Mouse (Mus musculus) stomach, embryonic 15.5 days (tissue): ENCODE data around the gene Abca6. TPM values are rescaled to one million over a fixed set of nuclear protein-coding genes. Genes with fewer than 3 reads are reported as not detected.

ENCODE experiments used
- ATAC-seq: fragments of 200-750 bp; cut with Nextera tagmentation; 2 replicates; pipeline ENCODE4 v1.8.0; 2017; ENCODE audit warnings: low read depth, moderate number of reproducible peaks, moderate TSS enrichment; ENCODE audit not compliant: insufficient read depth, low FRiP score
- H3K27ac ChIP-seq: fragments of 300-500 bp; sonication (generic); 2 replicates; pipeline ENCODE4 v1.5.1; 2015; ENCODE audit warnings: mild to moderate bottlenecking, inconsistent platforms
- H3K27me3 ChIP-seq: fragments of 300-500 bp; sonication (generic); replicated peaks from 2 replicates; pipeline ENCODE4 v1.6.1; 2015; ENCODE audit warnings: inconsistent platforms
- H3K36me3 ChIP-seq: fragments of 300-500 bp; sonication (generic); 2 replicates; pipeline ENCODE4 v1.6.1; 2015; ENCODE audit warnings: inconsistent platforms
- H3K4me1 ChIP-seq: fragments of 300-500 bp; sonication (generic); 2 replicates; pipeline ENCODE4 v1.6.1; 2015; ENCODE audit warnings: inconsistent platforms
- H3K4me2 ChIP-seq: fragments of 300-500 bp; sonication (generic); 2 replicates; pipeline ENCODE4 v1.6.1; 2015; ENCODE audit warnings: mild to moderate bottlenecking, inconsistent platforms
- H3K4me3 ChIP-seq: fragments of 300-500 bp; sonication (generic); replicated peaks from 2 replicates; pipeline ENCODE4 v1.5.1; 2015; ENCODE audit warnings: inconsistent platforms
- H3K9ac ChIP-seq: fragments of 300-500 bp; sonication (generic); 2 replicates; pipeline ENCODE4 v1.6.1; 2015; ENCODE audit warnings: inconsistent platforms
- H3K9me3 ChIP-seq: fragments of 300-500 bp; sonication (generic); 2 replicates; pipeline ENCODE4 v1.6.1; 2016; ENCODE audit warnings: inconsistent platforms
- WGBS: fragments of 180-500 bp; shearing (Covaris S2); methylation state at CpG from one replicate; pipeline ENCODE4 v1.1.7; 2015; 5-methylcytosine and 5-hydroxymethylcytosine counted together
- polyA plus RNA-seq: library from polyadenylated mRNA; unstranded; fragments of >200 nt; fragmentation: Nextera tagmentation; extraction: Ambion mirVana; gene quantifications from 2 replicates; pipeline ENCODE4 v1.2.1, GENCODE M21; 2015

Gene Abca6
- polyA plus RNA-seq, 1 experiment from 2014 or later = 0.83 TPM

DNA sequence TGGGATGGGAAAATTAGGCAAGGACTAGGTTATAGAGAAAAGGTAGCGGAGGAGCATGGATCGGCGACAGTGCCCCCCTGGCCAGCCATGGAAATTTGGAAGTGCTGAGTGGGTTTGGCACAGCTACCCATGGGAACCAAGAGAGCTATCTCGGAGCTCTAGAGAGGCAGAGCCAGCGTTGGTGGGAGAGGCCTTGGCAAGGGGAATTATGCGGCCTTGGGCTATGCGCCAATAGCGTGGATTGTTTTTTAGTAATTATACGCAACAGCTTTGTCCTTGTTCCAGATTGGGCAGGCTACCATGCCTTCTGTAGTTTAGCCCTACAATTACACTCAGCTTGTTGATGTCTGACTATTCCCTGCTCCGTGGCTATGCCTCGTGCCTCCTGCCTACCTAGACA lies 15.2 kb upstream of the Abca6 start:
- Histone ChIP-seq H3K27me3 (no peaks in the 10 kb centered on the region), H3K4me2 (no peak overlapping the region), H3K9ac (no peak overlapping the region), H3K9me3 (no peaks in the 10 kb centered on the region), H3K36me3 (no peaks in the 10 kb centered on the region), H3K27ac (no peak overlapping the region), H3K4me3 (no peak overlapping the region), H3K4me1 (no peaks in the 10 kb centered on the region)
- WGBS = 88% methylated on average over 11 of the region's 11 CpGs
- no peak for ATAC-seq

GRCm38 (mm10) chr11:110261867-110262266 lies 10.3 kb upstream of the Abca6 start:
- 74% methylated on average over 3 of the region's 3 CpGs for WGBS

GRCm38 (mm10) chr11:110257911-110258310 lies 6.3 kb upstream of the Abca6 start:
- Histone ChIP-seq H3K4me3 (no peak overlapping the region), H3K9me3 (no peaks in the 10 kb centered on the region), H3K4me1 (no peaks in the 10 kb centered on the region), H3K4me2 (no peak overlapping the region), H3K36me3 (no peaks in the 10 kb centered on the region), H3K27me3 (no peaks in the 10 kb centered on the region), H3K9ac (no peak overlapping the region), H3K27ac (no peak overlapping the region)
- ATAC-seq = no peak
- WGBS = 70% methylated on average over 4 of the region's 4 CpGs

More at GRCm38 (mm10) chr11:110261867-110262266, 10.3 kb upstream of the Abca6 start:
- Histone ChIP-seq H3K36me3 (no peaks in the 10 kb centered on the region), H3K4me3 (no peak overlapping the region), H3K4me2 (no peak overlapping the region), H3K27me3 (no peaks in the 10 kb centered on the region), H3K27ac (no peak overlapping the region), H3K9me3 (no peaks in the 10 kb centered on the region), H3K9ac (no peak overlapping the region), H3K4me1 (no peaks in the 10 kb centered on the region)
- no peak for ATAC-seq

- no peak for ATAC-seq
- 91% methylated on average over 4 of the region's 4 CpGs for WGBS
Observed at GRCm38 (mm10) chr11:110257061-110257460, 5.5 kb upstream of the Abca6 start.

DNA sequence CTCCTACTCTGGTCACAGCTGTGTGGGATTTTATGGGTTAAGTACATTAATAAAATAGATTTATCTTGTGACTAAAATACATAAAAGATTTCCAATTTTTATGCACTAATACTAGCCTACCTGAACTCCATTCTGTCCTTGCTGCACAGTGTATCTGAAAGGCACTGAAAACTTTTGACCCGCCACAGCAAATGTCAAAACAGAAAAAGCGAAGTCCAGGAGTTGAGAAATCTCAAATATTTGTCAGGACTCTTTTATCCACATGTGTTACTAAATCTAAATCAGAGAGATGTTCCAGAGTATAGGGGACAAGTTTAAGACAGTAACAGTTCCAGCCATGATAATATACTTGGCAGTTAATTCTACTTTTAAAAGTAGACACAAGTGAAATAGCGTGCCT lies 680 bp upstream of the Abca6 start:
- WGBS = 67% methylated on average over 3 of the region's 3 CpGs
- no peak overlapping the region for H3K9ac ChIP-seq
- H3K4me2 ChIP-seq = no peak overlapping the region
- no peaks in the 10 kb centered on the region for H3K4me1 ChIP-seq
- no peak overlapping the region for H3K4me3 ChIP-seq
- no peak for ATAC-seq
- H3K27ac ChIP-seq = no peak overlapping the region
- H3K9me3 ChIP-seq = no peaks in the 10 kb centered on the region
- no peaks in the 10 kb centered on the region for H3K36me3 ChIP-seq
- no peaks in the 10 kb centered on the region for H3K27me3 ChIP-seq

More at GRCm38 (mm10) chr11:110257061-110257460, 5.5 kb upstream of the Abca6 start:
- Histone ChIP-seq H3K36me3 (no peaks in the 10 kb centered on the region), H3K4me1 (no peaks in the 10 kb centered on the region), H3K4me3 (no peak overlapping the region), H3K9me3 (no peaks in the 10 kb centered on the region), H3K27me3 (no peaks in the 10 kb centered on the region), H3K9ac (no peak overlapping the region), H3K27ac (no peak overlapping the region), H3K4me2 (no peak overlapping the region)

DNA sequence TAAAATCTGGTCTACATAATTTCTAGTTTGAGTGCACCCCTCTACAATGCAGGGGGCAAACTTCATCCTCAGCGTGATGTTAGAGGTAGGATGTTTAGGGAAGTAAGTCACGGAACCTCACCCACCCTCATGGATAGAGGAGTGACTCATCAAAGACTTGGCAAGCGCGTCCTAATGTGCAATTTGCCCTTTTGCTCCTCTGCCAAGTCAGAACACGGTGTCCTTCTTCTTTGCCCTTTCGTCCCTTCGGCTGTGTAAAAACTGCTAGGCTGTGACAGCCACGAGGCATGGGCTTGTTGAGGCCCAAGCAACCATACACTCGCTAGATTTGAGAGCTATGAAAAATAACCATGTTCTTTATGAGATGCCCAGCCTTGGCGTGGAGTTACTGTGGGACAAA lies 6.8 kb downstream of the Abca6 start:
- no peaks in the 10 kb centered on the region for H3K9me3 ChIP-seq
- WGBS = 83% methylated on average over 10 of the region's 10 CpGs
- no peaks in the 10 kb centered on the region for H3K4me1 ChIP-seq
- no peaks in the 10 kb centered on the region for H3K36me3 ChIP-seq
- no peak overlapping the region for H3K9ac ChIP-seq
- H3K4me2 ChIP-seq = no peak overlapping the region
- no peak overlapping the region for H3K4me3 ChIP-seq
- no peak overlapping the region for H3K27ac ChIP-seq
- no peak for ATAC-seq
- no peaks in the 10 kb centered on the region for H3K27me3 ChIP-seq

DNA sequence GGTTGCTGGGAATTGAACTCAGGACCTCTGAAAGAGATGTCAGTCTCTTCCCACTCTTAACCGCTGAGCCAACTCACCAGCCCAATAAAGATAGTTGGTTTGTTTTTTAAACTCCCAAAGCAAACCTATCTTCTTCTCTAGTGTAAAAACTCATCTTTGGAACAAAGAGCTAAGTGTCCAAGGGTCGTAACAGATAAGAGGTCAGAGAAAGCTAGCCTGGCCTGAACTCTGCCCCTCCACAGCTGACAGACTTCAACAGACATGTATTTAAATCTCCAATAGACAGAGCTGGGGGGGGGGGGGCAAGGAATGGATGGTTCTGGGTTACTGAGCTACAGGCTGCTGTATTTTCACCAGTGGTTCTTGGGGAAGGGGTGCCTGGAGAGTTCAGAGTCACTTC lies 14.1 kb downstream of the Abca6 start:
- no peak overlapping the region for H3K4me3 ChIP-seq
- H3K27ac ChIP-seq = no peak overlapping the region
- 77% methylated on average over 2 of the region's 2 CpGs for WGBS
- H3K36me3 ChIP-seq = no peaks in the 10 kb centered on the region
- ATAC-seq = no peak
- no peak overlapping the region for H3K9ac ChIP-seq
- H3K27me3 ChIP-seq = no peaks in the 10 kb centered on the region
- H3K9me3 ChIP-seq = no peaks in the 10 kb centered on the region
- no peak overlapping the region for H3K4me2 ChIP-seq
- H3K4me1 ChIP-seq = no peaks in the 10 kb centered on the region

- ATAC-seq = no peak
- no peak overlapping the region for H3K4me2 ChIP-seq
- H3K27me3 ChIP-seq = no peaks in the 10 kb centered on the region
- no peaks in the 10 kb centered on the region for H3K9me3 ChIP-seq
- no peak overlapping the region for H3K4me3 ChIP-seq
- H3K9ac ChIP-seq = no peak overlapping the region
- no peaks in the 10 kb centered on the region for H3K36me3 ChIP-seq
- H3K27ac ChIP-seq = no peak overlapping the region
- no peaks in the 10 kb centered on the region for H3K4me1 ChIP-seq
Observed at GRCm38 (mm10) chr11:110232975-110233374, 18.6 kb downstream of the Abca6 start.

GRCm38 (mm10) chr11:110217118-110217517 lies 34.5 kb downstream of the Abca6 start:
- Histone ChIP-seq H3K4me3 (no peak overlapping the region), H3K27ac (no peak overlapping the region), H3K4me2 (no peak overlapping the region), H3K9ac (no peak overlapping the region), H3K36me3 (no peaks in the 10 kb centered on the region), H3K9me3 (no peaks in the 10 kb centered on the region), H3K4me1 (no peaks in the 10 kb centered on the region), H3K27me3 (no peaks in the 10 kb centered on the region)
- ATAC-seq = no peak

GRCm38 (mm10) chr11:110203930-110204329 lies 47.6 kb downstream of the Abca6 start:
- H3K36me3 ChIP-seq = no peaks in the 10 kb centered on the region
- no peak overlapping the region for H3K27ac ChIP-seq
- H3K27me3 ChIP-seq = no peaks in the 10 kb centered on the region
- no peak overlapping the region for H3K4me2 ChIP-seq
- no peak overlapping the region for H3K9ac ChIP-seq
- no peak overlapping the region for H3K4me3 ChIP-seq
- no peaks in the 10 kb centered on the region for H3K9me3 ChIP-seq
- 77% methylated on average over 5 of the region's 5 CpGs for WGBS
- H3K4me1 ChIP-seq = no peaks in the 10 kb centered on the region
- no peak for ATAC-seq

GRCm38 (mm10) chr11:110198882-110199281 lies 52.7 kb downstream of the Abca6 start:
- H3K36me3 ChIP-seq = no peaks in the 10 kb centered on the region
- H3K4me1 ChIP-seq = no peaks in the 10 kb centered on the region
- H3K27ac ChIP-seq = no peak overlapping the region
- no peak overlapping the region for H3K9ac ChIP-seq
- 82% methylated on average over 3 of the region's 3 CpGs for WGBS
- no peaks in the 10 kb centered on the region for H3K27me3 ChIP-seq
- no peaks in the 10 kb centered on the region for H3K9me3 ChIP-seq
- no peak overlapping the region for H3K4me3 ChIP-seq
- no peak for ATAC-seq
- no peak overlapping the region for H3K4me2 ChIP-seq

- 73% methylated on average over 8 of the region's 8 CpGs for WGBS
- H3K27me3 ChIP-seq = no peaks in the 10 kb centered on the region
Observed at GRCm38 (mm10) chr11:110196561-110197306, 54.8 kb downstream of the Abca6 start.

DNA sequence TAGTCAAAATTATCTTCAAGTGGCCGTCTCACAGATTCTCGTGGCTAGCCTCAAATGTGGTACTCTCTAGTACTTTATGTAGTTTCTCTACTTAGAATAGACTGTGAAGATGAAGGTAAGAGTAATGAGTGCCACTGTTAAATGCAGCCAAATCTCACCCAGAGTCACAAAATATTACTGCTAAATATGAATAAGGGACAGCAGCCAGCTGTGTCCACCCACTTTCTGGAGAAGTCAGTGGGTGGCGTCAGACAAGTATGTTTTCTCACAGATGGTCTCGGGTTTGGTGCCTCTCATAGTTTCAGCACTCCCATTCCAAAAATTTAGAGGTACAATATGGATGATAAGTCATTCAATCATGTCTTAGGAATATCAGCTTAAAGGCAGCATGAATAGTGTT lies 56.3 kb downstream of the Abca6 start:
- H3K27me3 ChIP-seq = no peaks in the 10 kb centered on the region
- no peaks in the 10 kb centered on the region for H3K36me3 ChIP-seq
- no peak overlapping the region for H3K4me2 ChIP-seq
- WGBS = 84% methylated on average over 4 of the region's 4 CpGs
- H3K9me3 ChIP-seq = no peaks in the 10 kb centered on the region
- no peak overlapping the region for H3K4me3 ChIP-seq
- no peak overlapping the region for H3K27ac ChIP-seq
- no peak overlapping the region for H3K9ac ChIP-seq
- ATAC-seq = no peak
- no peaks in the 10 kb centered on the region for H3K4me1 ChIP-seq

More at GRCm38 (mm10) chr11:110196561-110197306, 54.8 kb downstream of the Abca6 start:
- Histone ChIP-seq H3K4me2 (no peak overlapping the region), H3K4me3 (no peak overlapping the region), H3K27ac (no peak overlapping the region), H3K4me1 (no peaks in the 10 kb centered on the region), H3K36me3 (no peaks in the 10 kb centered on the region), H3K9me3 (no peaks in the 10 kb centered on the region), H3K9ac (no peak overlapping the region)
- ATAC-seq = no peak
